Mouse (Mus musculus) intestine, embryonic 15.5 days (tissue): Measurements from ENCODE around the gene Gpr4. TPM values are rescaled to one million over a fixed set of nuclear protein-coding genes. Genes with fewer than 3 reads are reported as not detected.
A peak's percentile ranks its signal among the peaks of the same experiment; 100 is the strongest.

Experiments
- ATAC-seq: fragments of 200-750 bp; cut with Nextera tagmentation; 2 replicates; pipeline ENCODE4 v1.8.0; 2017; ENCODE audit warnings: moderate TSS enrichment, moderate library complexity
- H3K27ac ChIP-seq: fragments of 300-500 bp; sonication (generic); 2 replicates; pipeline ENCODE4 v1.5.1; 2015; ENCODE audit warnings: mild to moderate bottlenecking, inconsistent platforms
- H3K27me3 ChIP-seq: fragments of 300-500 bp; sonication (generic); replicated peaks from 2 replicates; pipeline ENCODE4 v1.6.1; 2015; ENCODE audit warnings: inconsistent platforms
- H3K36me3 ChIP-seq: fragments of 300-500 bp; sonication (generic); 2 replicates; pipeline ENCODE4 v1.6.1; 2015; ENCODE audit warnings: inconsistent platforms
- H3K4me1 ChIP-seq: fragments of 300-500 bp; sonication (generic); replicated peaks from 2 replicates; pipeline ENCODE4 v1.6.1; 2015; ENCODE audit warnings: inconsistent platforms
- H3K4me2 ChIP-seq: fragments of 300-500 bp; sonication (generic); replicated peaks from 2 replicates; pipeline ENCODE4 v1.6.1; 2015; ENCODE audit warnings: mild to moderate bottlenecking, inconsistent platforms
- H3K4me3 ChIP-seq: fragments of 300-500 bp; sonication (generic); replicated peaks from 2 replicates; pipeline ENCODE4 v1.5.1; 2015; ENCODE audit warnings: inconsistent platforms
- H3K9ac ChIP-seq: fragments of 300-500 bp; sonication (generic); 2 replicates; pipeline ENCODE4 v1.6.1; 2015; ENCODE audit warnings: inconsistent platforms
- H3K9me3 ChIP-seq: fragments of 300-500 bp; sonication (generic); 2 replicates; pipeline ENCODE4 v1.6.1; 2016; ENCODE audit warnings: inconsistent platforms
- WGBS: fragments of 180-500 bp; shearing (Covaris S2); methylation state at CpG from one replicate; pipeline ENCODE4 v1.1.7; 2015; 5-methylcytosine and 5-hydroxymethylcytosine counted together
- polyA plus RNA-seq: library from polyadenylated mRNA; unstranded; fragments of >200 nt; fragmentation: Nextera tagmentation; extraction: Ambion mirVana; gene quantifications from 2 replicates; pipeline ENCODE4 v1.2.1, GENCODE M21; 2015

Gene Gpr4
- polyA plus RNA-seq, 1 experiment from 2014 or later: 1.4 TPM

GRCm38 (mm10) chr7:19197985-19198384, 14.4 kb upstream of the Gpr4 start:
- no peak overlapping the region for H3K4me2 ChIP-seq
- H3K4me3 ChIP-seq: no peak overlapping the region
- H3K4me1 ChIP-seq: no peaks in the 10 kb centered on the region
- H3K36me3 ChIP-seq: peaks cover 13% of the 10 kb centered on the region; the same call in 1 of the 2 replicates
- H3K9me3 ChIP-seq: no peaks in the 10 kb centered on the region
- no peak overlapping the region for H3K27ac ChIP-seq
- no peak overlapping the region for H3K9ac ChIP-seq
- no peaks in the 10 kb centered on the region for H3K27me3 ChIP-seq
- ATAC-seq: no peak
- 39% methylated on average over 2 of the region's 2 CpGs for WGBS

- no peak overlapping the region for H3K27ac ChIP-seq
- H3K9me3 ChIP-seq: no peaks in the 10 kb centered on the region
- H3K4me1 ChIP-seq: no peaks in the 10 kb centered on the region
- WGBS: 75% methylated on average over 15 of the region's 15 CpGs
- peak; percentile 66 for ATAC-seq
- H3K4me3 ChIP-seq: no peak overlapping the region
- no peaks in the 10 kb centered on the region for H3K27me3 ChIP-seq
- H3K36me3 ChIP-seq: peaks cover 6% of the 10 kb centered on the region
- no peak overlapping the region for H3K9ac ChIP-seq
- H3K4me2 ChIP-seq: no peak overlapping the region
Observed at GRCm38 (mm10) chr7:19201660-19202059, 10.7 kb upstream of the Gpr4 start.

- ATAC-seq: peak; percentile 58
- Histone ChIP-seq H3K9ac (no peak overlapping the region), H3K36me3 (peaks cover 6% of the 10 kb centered on the region), H3K4me1 (no peaks in the 10 kb centered on the region), H3K4me3 (no peak overlapping the region), H3K4me2 (no peak overlapping the region), H3K9me3 (no peaks in the 10 kb centered on the region), H3K27me3 (no peaks in the 10 kb centered on the region), H3K27ac (no peak overlapping the region)
- WGBS: 50% methylated on average over 15 of the region's 15 CpGs
Observed at GRCm38 (mm10) chr7:19202065-19202850, 10.1 kb upstream of the Gpr4 start.

GRCm38 (mm10) chr7:19208201-19208910, 4.0 kb upstream of the Gpr4 start:
- peaks cover 7% of the 10 kb centered on the region for H3K4me1 ChIP-seq
- no peak overlapping the region for H3K4me2 ChIP-seq
- H3K27me3 ChIP-seq: no peaks in the 10 kb centered on the region
- no peak overlapping the region for H3K9ac ChIP-seq
- H3K4me3 ChIP-seq: no peak overlapping the region
- no peak overlapping the region for H3K27ac ChIP-seq
- H3K36me3 ChIP-seq: peaks cover 6% of the 10 kb centered on the region
- WGBS: 82% methylated on average over 13 of the region's 13 CpGs
- ATAC-seq: no peak
- H3K9me3 ChIP-seq: no peaks in the 10 kb centered on the region

- Histone ChIP-seq H3K27me3 (no peaks in the 10 kb centered on the region), H3K9me3 (no peaks in the 10 kb centered on the region), H3K9ac (no peak overlapping the region), H3K27ac (no peak overlapping the region), H3K4me2 (no peak overlapping the region), H3K36me3 (peaks cover 6% of the 10 kb centered on the region), H3K4me1 (peaks cover 7% of the 10 kb centered on the region), H3K4me3 (no peak overlapping the region)
- no peak for ATAC-seq
- 50% methylated on average over 7 of the region's 7 CpGs for WGBS
Observed at GRCm38 (mm10) chr7:19208944-19209472, 3.3 kb upstream of the Gpr4 start.

- Histone ChIP-seq H3K9me3 (no peaks in the 10 kb centered on the region), H3K27me3 (no peaks in the 10 kb centered on the region), H3K36me3 (peaks cover 6% of the 10 kb centered on the region), H3K27ac (no peak overlapping the region), H3K4me3 (no peak overlapping the region), H3K9ac (no peak overlapping the region), H3K4me1 (peaks cover 7% of the 10 kb centered on the region), H3K4me2 (no peak overlapping the region)
- no peak for ATAC-seq
- 79% methylated on average over 4 of the region's 4 CpGs for WGBS
Observed at GRCm38 (mm10) chr7:19209494-19209893, 2.8 kb upstream of the Gpr4 start.

- H3K27me3 ChIP-seq: no peaks in the 10 kb centered on the region
- no peak overlapping the region for H3K27ac ChIP-seq
- peaks cover 7% of the 10 kb centered on the region for H3K4me1 ChIP-seq
- WGBS: 88% methylated on average over 5 of the region's 5 CpGs
- H3K9me3 ChIP-seq: no peaks in the 10 kb centered on the region
- no peak overlapping the region for H3K4me3 ChIP-seq
- peaks cover 6% of the 10 kb centered on the region for H3K36me3 ChIP-seq
- ATAC-seq: no peak
- no peak overlapping the region for H3K4me2 ChIP-seq
- no peak overlapping the region for H3K9ac ChIP-seq
Observed at GRCm38 (mm10) chr7:19210010-19210409, 2.3 kb upstream of the Gpr4 start.

- Histone ChIP-seq H3K4me2 (no peak overlapping the region), H3K4me1 (peaks cover 7% of the 10 kb centered on the region), H3K27ac (no peak overlapping the region), H3K36me3 (no peaks in the 10 kb centered on the region), H3K27me3 (no peaks in the 10 kb centered on the region), H3K4me3 (no peak overlapping the region), H3K9ac (no peak overlapping the region), H3K9me3 (no peaks in the 10 kb centered on the region)
- no peak for ATAC-seq
- WGBS: 61% methylated on average over 5 of the region's 5 CpGs
Observed at GRCm38 (mm10) chr7:19211041-19211675, 1.2 kb upstream of the Gpr4 start.

- no peaks in the 10 kb centered on the region for H3K9me3 ChIP-seq
- H3K27me3 ChIP-seq: no peaks in the 10 kb centered on the region
- H3K9ac ChIP-seq: no peak overlapping the region
- H3K36me3 ChIP-seq: no peaks in the 10 kb centered on the region
- 71% methylated on average over 2 of the region's 2 CpGs for WGBS
- no peak for ATAC-seq
- H3K27ac ChIP-seq: no peak overlapping the region
- no peak overlapping the region for H3K4me3 ChIP-seq
- peak overlapping the region; percentile 92; the same call in 1 of the 2 replicates for H3K4me2 ChIP-seq
- peaks cover 7% of the 10 kb centered on the region; the same call in 1 of the 2 replicates for H3K4me1 ChIP-seq
Observed at GRCm38 (mm10) chr7:19213385-19213784, 1.0 kb downstream of the Gpr4 start.

GRCm38 (mm10) chr7:19214369-19214768, 2.0 kb downstream of the Gpr4 start:
- Histone ChIP-seq H3K9ac (no peak overlapping the region), H3K27ac (no peak overlapping the region), H3K36me3 (no peaks in the 10 kb centered on the region), H3K27me3 (no peaks in the 10 kb centered on the region), H3K9me3 (no peaks in the 10 kb centered on the region), H3K4me1 (peaks cover 7% of the 10 kb centered on the region; the same call in 1 of the 2 replicates), H3K4me2 (no peak overlapping the region), H3K4me3 (no peak overlapping the region)
- WGBS: 63% methylated on average over 7 of the region's 7 CpGs
- no peak for ATAC-seq

GRCm38 (mm10) chr7:19214940-19215339, 2.6 kb downstream of the Gpr4 start:
- H3K9ac ChIP-seq: no peak overlapping the region
- WGBS: 63% methylated on average over 9 of the region's 9 CpGs

GRCm38 (mm10) chr7:19217492-19217891, 5.2 kb downstream of the Gpr4 start:
- Histone ChIP-seq H3K27ac (no peak overlapping the region), H3K27me3 (no peaks in the 10 kb centered on the region), H3K4me2 (no peak overlapping the region), H3K36me3 (no peaks in the 10 kb centered on the region), H3K4me1 (peaks cover under 1% of the 10 kb centered on the region; the same call in 1 of the 2 replicates), H3K9me3 (no peaks in the 10 kb centered on the region), H3K4me3 (no peak overlapping the region), H3K9ac (no peak overlapping the region)
- no peak for ATAC-seq
- 53% methylated on average over 5 of the region's 5 CpGs for WGBS

More at GRCm38 (mm10) chr7:19214940-19215339, 2.6 kb downstream of the Gpr4 start:
- Histone ChIP-seq H3K4me3 (no peak overlapping the region), H3K27me3 (no peaks in the 10 kb centered on the region), H3K36me3 (no peaks in the 10 kb centered on the region), H3K4me2 (no peak overlapping the region), H3K9me3 (no peaks in the 10 kb centered on the region), H3K27ac (no peak overlapping the region), H3K4me1 (peaks cover 7% of the 10 kb centered on the region; the same call in 1 of the 2 replicates)
- no peak for ATAC-seq
